Mouse (Mus musculus): ENCODE results near the gene Wdr20. TPM values are rescaled to one million over a fixed set of nuclear protein-coding genes. Genes with fewer than 3 reads are reported as not detected.

Wdr20 gene
- polyA plus RNA-seq (2014; fragmentation: Illumina TruSeq; extraction: RNeasy Lipid Tissue Mini Kit (QIAGEN cat#74804)), result 50.4 TPM

GRCm38 (mm10) chr12:110737170-110738157, at the start of gene Wdr20:
Gene Wdr20, plus strand, starts transcription at chr12:110737944.

GRCm38 (mm10) chr12:110702556-110702955, 35.2 kb upstream of the Wdr20 start, which contains the start of gene Hsp90aa1:
Gene Hsp90aa1, minus strand, starts transcription at chr12:110702728.

GRCm38 (mm10) chr12:110840348-110841198, 102.8 kb downstream of the Wdr20 start, which contains the start of gene Mok:
Gene Mok, minus strand, starts transcription at chr12:110840939.

GRCm38 (mm10) chr12:110850010-110850928, 112.5 kb downstream of the Wdr20 start, which contains the start of gene Zfp839:
Gene Zfp839, plus strand, starts transcription at chr12:110850253.

Other genes starting within 250 kb of the Wdr20 start
- gene Dync1h1, start 136.5 kb upstream of the Wdr20 start, polyA plus RNA-seq (2014; fragmentation: Illumina TruSeq; extraction: RNeasy Lipid Tissue Mini Kit (QIAGEN cat#74804)), result 17.0 TPM
- not detected for gene 1700001K19Rik, start 55.3 kb upstream of the Wdr20 start, polyA plus RNA-seq (2014; fragmentation: Illumina TruSeq; extraction: RNeasy Lipid Tissue Mini Kit (QIAGEN cat#74804))
- gene Hsp90aa1, start 35.2 kb upstream of the Wdr20 start, polyA plus RNA-seq (2014; fragmentation: Illumina TruSeq; extraction: RNeasy Lipid Tissue Mini Kit (QIAGEN cat#74804)), result 2,797 TPM
- 1.4 TPM for gene Mok, start 103.0 kb downstream of the Wdr20 start, polyA plus RNA-seq (2014; fragmentation: Illumina TruSeq; extraction: RNeasy Lipid Tissue Mini Kit (QIAGEN cat#74804))
- 7.0 TPM for gene Zfp839, start 112.3 kb downstream of the Wdr20 start, polyA plus RNA-seq (2014; fragmentation: Illumina TruSeq; extraction: RNeasy Lipid Tissue Mini Kit (QIAGEN cat#74804))
- 22.5 TPM for gene Cinp, start 151.2 kb downstream of the Wdr20 start, polyA plus RNA-seq (2014; fragmentation: Illumina TruSeq; extraction: RNeasy Lipid Tissue Mini Kit (QIAGEN cat#74804))
- 4.0 TPM for gene Tecpr2, start 151.3 kb downstream of the Wdr20 start, polyA plus RNA-seq (2014; fragmentation: Illumina TruSeq; extraction: RNeasy Lipid Tissue Mini Kit (QIAGEN cat#74804))
- not detected for gene Ankrd9, start 241.1 kb downstream of the Wdr20 start, polyA plus RNA-seq (2014; fragmentation: Illumina TruSeq; extraction: RNeasy Lipid Tissue Mini Kit (QIAGEN cat#74804))

All from ovary, adult 10 weeks (tissue).